Mouse (Mus musculus): Measurements from ENCODE around the gene Ripor1.

Ripor1 gene

GRCm38 (mm10) chr8:105629337-105629736 is 24.3 kb downstream of the Ripor1 start:
- no peak for DNase-seq (ENCODE audit: extremely low spot score)

- no peak for DNase-seq (ENCODE audit: extremely low spot score)
Measured at GRCm38 (mm10) chr8:105634771-105635458, 29.9 kb downstream of the Ripor1 start.

- DNase-seq (ENCODE audit: extremely low spot score), result no peak
Measured at GRCm38 (mm10) chr8:105635481-105635880, 30.4 kb downstream of the Ripor1 start.

GRCm38 (mm10) chr8:105636018-105636962 is 31.2 kb downstream of the Ripor1 start, which contains the start of gene Ctcf:
Gene Ctcf, plus strand, starts transcription at chr8:105636568.
- DNase-seq (ENCODE audit: extremely low spot score), result peak; percentile 96

- DNase-seq (ENCODE audit: extremely low spot score), result peak; percentile 76
Measured at GRCm38 (mm10) chr8:105636963-105637510, 32.0 kb downstream of the Ripor1 start, which contains the start of gene Agrp. Gene Agrp, minus strand, starts transcription at chr8:105637393.

- peak; percentile 37 for DNase-seq (ENCODE audit: extremely low spot score)
Measured at GRCm38 (mm10) chr8:105637601-105638041, 32.6 kb downstream of the Ripor1 start.

GRCm38 (mm10) chr8:105638510-105638909 is 33.5 kb downstream of the Ripor1 start:
- no peak for DNase-seq (ENCODE audit: extremely low spot score)

GRCm38 (mm10) chr8:105639835-105640234 is 34.8 kb downstream of the Ripor1 start:
- no peak for DNase-seq (ENCODE audit: extremely low spot score)

- no peak for DNase-seq (ENCODE audit: extremely low spot score)
Measured at GRCm38 (mm10) chr8:105640511-105640910, 35.5 kb downstream of the Ripor1 start.

GRCm38 (mm10) chr8:105645205-105645604 is 40.1 kb downstream of the Ripor1 start:
- no peak for DNase-seq (ENCODE audit: extremely low spot score)

- DNase-seq (ENCODE audit: extremely low spot score), result no peak
Measured at GRCm38 (mm10) chr8:105648929-105649328, 43.9 kb downstream of the Ripor1 start.

- no peak for DNase-seq (ENCODE audit: extremely low spot score)
Measured at GRCm38 (mm10) chr8:105657641-105658040, 52.6 kb downstream of the Ripor1 start.

GRCm38 (mm10) chr8:105661167-105661566 is 56.1 kb downstream of the Ripor1 start:
- DNase-seq (ENCODE audit: extremely low spot score), result no peak

Data from embryo, embryonic 9.5 days (tissue).